Mouse (Mus musculus): ENCODE measurements around the gene Arhgap18.
A peak's percentile ranks its signal among the peaks of the same experiment; 100 is the strongest.

Gene Arhgap18

GRCm38 (mm10) chr10:26776443-26776842 is 23.2 kb downstream of the Arhgap18 start:
- no peak for DNase-seq (ENCODE audit: low spot score in 2 of 2)

- no peak for DNase-seq (ENCODE audit: low spot score in 2 of 2)
Observed at GRCm38 (mm10) chr10:26780581-26780980, 27.4 kb downstream of the Arhgap18 start.

DNA sequence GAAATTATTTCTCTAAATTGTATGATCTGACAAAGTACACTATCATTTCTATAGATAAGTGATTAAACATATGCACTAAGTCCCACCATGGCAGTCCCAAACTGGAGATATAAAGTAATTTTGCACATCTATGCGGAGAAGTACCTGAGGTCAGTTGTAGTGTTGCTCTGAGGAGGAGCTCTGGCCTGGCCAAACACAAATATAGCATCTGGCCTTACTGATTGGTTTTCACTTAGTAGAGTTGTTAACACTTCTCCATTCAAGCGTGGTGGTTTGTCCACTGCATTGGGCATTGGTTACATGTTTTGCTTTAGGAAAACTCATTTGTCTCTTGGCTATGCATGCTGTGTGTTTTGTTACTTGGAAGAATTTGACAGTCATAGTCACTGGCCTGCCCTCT is 36.5 kb downstream of the Arhgap18 start:
- DNase-seq (ENCODE audit: low spot score in 2 of 2) = no peak

DNA sequence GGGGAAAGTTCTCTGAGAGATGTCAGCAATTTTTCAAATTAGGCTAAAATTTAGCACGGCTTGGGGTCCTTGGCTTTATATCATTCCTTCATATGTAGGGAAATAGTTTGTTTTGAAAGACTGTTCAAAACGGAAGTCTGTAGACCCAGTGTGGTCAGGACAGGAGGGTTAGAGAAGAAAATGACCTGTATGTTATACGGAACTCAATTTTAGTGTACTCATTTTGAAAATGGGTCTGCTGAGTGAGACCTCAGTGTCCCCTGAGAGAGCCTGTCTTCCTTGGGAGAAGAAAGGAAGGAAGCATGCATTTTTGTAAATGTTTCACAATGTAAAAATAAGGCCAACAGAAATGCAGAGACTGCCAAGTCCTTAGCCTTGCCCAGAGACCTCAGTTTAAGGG is 38.6 kb downstream of the Arhgap18 start:
- DNase-seq (ENCODE audit: low spot score in 2 of 2) = no peak

GRCm38 (mm10) chr10:26793013-26793412 is 39.8 kb downstream of the Arhgap18 start:
- DNase-seq (ENCODE audit: low spot score in 2 of 2) = no peak

GRCm38 (mm10) chr10:26796432-26797286 is 43.4 kb downstream of the Arhgap18 start:
- DNase-seq (ENCODE audit: low spot score in 2 of 2) = no peak

DNA sequence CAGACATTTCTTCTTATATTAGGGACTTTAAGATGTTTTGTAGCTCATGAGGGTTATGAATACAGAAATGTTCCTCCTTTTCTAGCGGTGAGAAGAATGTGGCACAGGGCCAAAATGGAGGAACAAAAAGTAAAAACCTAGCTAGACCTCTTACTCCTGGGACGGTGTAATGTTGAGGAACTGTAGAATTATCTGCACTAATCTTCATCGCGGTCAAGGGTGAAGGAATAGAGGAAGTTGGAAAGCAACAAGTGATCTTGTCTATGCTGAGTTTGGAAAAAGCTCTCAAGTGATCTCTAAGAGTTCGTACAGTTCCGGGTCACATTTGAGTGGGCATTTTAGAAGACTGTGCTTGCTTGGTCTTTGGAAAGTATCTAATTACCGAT is 44.1 kb downstream of the Arhgap18 start:
- no peak for DNase-seq (ENCODE audit: low spot score in 2 of 2)

- DNase-seq (ENCODE audit: low spot score in 2 of 2) = no peak
Observed at GRCm38 (mm10) chr10:26798752-26799411, 45.7 kb downstream of the Arhgap18 start.

- DNase-seq (ENCODE audit: low spot score in 2 of 2) = no peak
Observed at GRCm38 (mm10) chr10:26799562-26800051, 46.4 kb downstream of the Arhgap18 start.

DNA sequence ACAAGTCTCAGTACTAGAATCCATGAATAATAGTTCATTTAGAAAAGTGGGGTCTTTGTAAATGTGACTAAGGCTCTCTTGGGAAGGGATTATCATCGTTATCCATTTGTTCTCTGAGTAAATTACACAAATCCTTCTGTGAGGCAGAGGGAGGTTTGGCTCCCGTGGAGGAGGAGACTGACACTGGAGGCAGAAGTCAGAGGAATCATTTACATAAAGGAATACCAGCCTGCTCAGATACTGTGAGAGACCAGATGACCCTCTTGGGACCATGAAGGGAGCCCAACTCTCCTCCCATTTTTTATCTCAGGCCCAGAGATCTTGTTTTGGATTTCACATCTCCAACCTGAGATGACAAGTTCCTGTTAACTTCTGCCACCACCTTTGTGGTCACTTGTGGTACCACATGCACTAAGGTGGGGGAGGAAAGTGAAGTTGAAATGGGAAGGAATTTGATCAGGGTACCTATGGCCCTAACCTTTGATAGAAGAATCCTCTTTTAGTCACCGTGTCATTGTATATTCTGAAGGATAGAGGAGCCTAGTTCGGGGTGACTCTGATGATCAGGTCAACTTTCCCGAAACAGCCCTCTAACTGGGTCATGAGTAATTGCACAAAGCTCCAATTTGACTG is 51.2 kb downstream of the Arhgap18 start:
- no peak for DNase-seq (ENCODE audit: low spot score in 2 of 2)

DNA sequence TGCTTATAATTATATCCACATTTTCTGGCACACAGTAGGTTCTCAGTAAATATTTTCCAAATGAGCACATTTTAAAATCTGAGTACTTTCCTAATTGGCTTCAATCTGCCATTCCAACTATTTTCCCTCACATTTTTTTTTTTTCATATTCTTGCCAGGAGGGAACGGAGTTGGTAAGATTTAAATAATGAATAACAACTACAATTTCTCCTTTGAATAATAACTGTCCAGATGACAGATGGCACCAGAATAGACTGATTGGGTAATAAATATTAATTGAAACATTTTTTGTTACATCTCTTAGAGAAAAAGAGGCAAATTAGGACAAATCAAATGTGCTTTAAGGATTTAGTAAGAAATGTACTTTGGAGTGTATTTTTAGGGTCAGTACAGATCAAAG is 51.8 kb downstream of the Arhgap18 start:
- no peak for DNase-seq (ENCODE audit: low spot score in 2 of 2)

GRCm38 (mm10) chr10:26806092-26806491 is 52.9 kb downstream of the Arhgap18 start:
- no peak for DNase-seq (ENCODE audit: low spot score in 2 of 2)

GRCm38 (mm10) chr10:26810059-26810458 is 56.8 kb downstream of the Arhgap18 start:
- no peak for DNase-seq (ENCODE audit: low spot score in 2 of 2)

DNA sequence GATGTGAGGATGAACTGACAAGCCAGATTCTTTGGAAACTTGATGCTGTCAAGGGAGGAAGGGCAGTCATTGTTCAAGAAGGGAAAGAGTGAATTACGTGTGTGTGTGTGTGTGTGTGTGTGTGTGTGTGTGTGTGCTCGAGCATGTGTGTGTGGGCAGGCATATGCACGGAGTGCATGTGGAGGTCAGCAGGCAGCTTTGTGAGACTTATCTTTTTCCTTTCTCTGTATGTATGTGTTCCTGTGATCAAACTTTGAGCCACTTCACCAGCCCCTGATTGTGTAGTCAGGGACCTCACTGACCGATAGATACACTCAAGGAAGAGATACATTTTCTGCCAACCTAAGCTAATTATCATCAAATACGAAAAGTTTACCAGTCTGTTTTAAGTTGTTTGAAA is 57.6 kb downstream of the Arhgap18 start:
- DNase-seq (ENCODE audit: low spot score in 2 of 2) = no peak

- DNase-seq (ENCODE audit: low spot score in 2 of 2) = no peak
Observed at GRCm38 (mm10) chr10:26811342-26811741, 58.1 kb downstream of the Arhgap18 start.

DNA sequence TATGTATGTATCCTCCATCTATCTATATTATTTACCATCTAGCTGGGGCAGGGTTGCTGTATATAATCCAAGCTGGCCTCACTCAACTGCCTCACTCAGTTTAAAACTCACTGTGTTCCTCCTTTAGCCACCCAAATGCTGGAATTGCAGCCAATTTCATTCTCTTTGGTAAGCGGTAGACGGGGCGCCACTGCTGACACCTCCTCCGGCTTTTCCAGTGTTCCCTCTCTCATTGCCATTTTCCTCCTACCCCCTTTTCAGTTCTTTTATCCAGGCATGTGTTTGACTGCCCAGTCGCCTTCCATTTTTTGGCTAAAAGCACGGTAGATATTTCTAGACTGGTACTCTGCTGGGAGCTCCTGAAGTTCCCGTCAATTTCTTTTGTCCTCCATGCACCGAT is 62.4 kb downstream of the Arhgap18 start:
- DNase-seq (ENCODE audit: low spot score in 2 of 2) = peak; percentile 24 to 73

DNA sequence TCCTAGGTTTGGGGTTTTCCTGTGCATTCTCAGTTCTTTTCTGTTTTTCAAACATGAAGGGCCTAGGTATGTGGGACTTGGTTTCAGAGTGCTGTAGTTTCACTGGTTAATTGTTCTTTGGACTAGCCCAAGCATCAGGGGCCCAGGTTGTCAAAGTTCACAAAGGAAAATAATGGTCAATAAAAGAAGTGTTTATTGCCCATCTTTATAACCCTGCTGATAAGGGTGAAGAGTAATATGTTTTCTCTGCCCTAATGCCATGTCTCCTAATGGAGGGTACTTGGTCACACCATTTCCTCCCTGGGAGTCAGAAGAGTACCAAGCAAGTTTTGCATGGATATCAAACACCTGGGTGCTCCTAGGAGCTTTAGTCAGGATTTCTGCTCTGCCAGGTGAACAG is 67.1 kb downstream of the Arhgap18 start:
- no peak for DNase-seq (ENCODE audit: low spot score in 2 of 2)

DNA sequence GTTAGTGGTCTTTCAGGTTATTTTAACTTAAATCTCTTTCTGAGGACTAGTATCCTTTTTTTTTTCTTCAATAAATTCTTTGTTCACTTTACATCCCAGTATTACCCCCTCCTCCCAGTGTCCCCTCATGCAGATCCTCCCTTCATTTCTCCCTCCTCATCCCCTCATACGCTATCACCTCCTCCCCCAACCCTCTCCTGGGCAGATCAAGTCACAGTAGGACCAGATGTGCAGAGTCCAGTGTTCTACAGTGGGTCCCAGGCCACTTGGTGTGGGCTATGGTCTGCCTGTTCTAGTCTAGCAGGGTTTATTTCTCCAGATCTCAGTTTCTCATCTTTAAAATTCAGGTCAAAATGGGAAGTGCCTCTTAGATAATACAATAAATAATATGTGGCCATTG is 67.7 kb downstream of the Arhgap18 start:
- DNase-seq (ENCODE audit: low spot score in 2 of 2) = no peak

- DNase-seq (ENCODE audit: low spot score in 2 of 2) = no peak
Observed at GRCm38 (mm10) chr10:26823997-26824396, 70.8 kb downstream of the Arhgap18 start.

- peak; percentile 14 to 34 for DNase-seq (ENCODE audit: low spot score in 2 of 2)
Observed at GRCm38 (mm10) chr10:26825246-26825889, 72.1 kb downstream of the Arhgap18 start.

GRCm38 (mm10) chr10:26827315-26827714 is 74.1 kb downstream of the Arhgap18 start:
- no peak for DNase-seq (ENCODE audit: low spot score in 2 of 2)
